8 mouse cellular contexts compared by ENCODE assay signal in genomic region chr3:51415098-51416072, GRCm38 (mm10). TPM values are rescaled to one million over a fixed set of nuclear protein-coding genes. Genes with fewer than 3 reads are reported as not detected.
DNase-seq lines count a peak whose midpoint lies in the region; ATAC-seq and TF ChIP-seq lines count a peak whose summit lies in the region.

TSS of gene Naa15 (plus strand) at chr3:51415148.

- H3K4me1 ChIP-seq in MEL (ENCODE audit: control insufficient read depth in 1 of 2, insufficient read depth in 2 of 2, low read length in 2 of 2) = peaks cover 12 to 16% of the 10 kb centered on the region in 2 experiments
- peaks cover 6% of the 10 kb centered on the region for H3K4me1 ChIP-seq in cerebellum, adult 2 months (ENCODE audit: control insufficient read depth, insufficient read depth, low read length)
- peaks cover 25% of the 10 kb centered on the region for H3K4me1 ChIP-seq in hindbrain, embryonic 10.5 days (replicated peaks)
- peaks cover 7% of the 10 kb centered on the region; the same call in 1 of the 2 replicates for H3K4me1 ChIP-seq in lung, postnatal 0 days (ENCODE audit: insufficient read depth, low read depth, low read length)

- ATAC-seq in lung, postnatal 0 days = peak; percentile 94

- peak; percentile 78 to 98 for TF ChIP-seq POLR2A in MEL (IDR thresholded peaks at IDR 0.05; ENCODE audit: control insufficient read depth in 1 of 2, insufficient read depth in 1 of 2, low read depth in 1 of 2, low read length in 2 of 2, poor library complexity in 1 of 2)
- TF ChIP-seq POLR2A in cerebellum, adult 2 months (IDR thresholded peaks at IDR 0.05; ENCODE audit: borderline replicate concordance, insufficient read depth, low read length) = peak; percentile 73

- H3K4me3 ChIP-seq in MEL (ENCODE audit: control insufficient read depth in 1 of 2, insufficient read depth in 1 of 2, low read depth in 2 of 2, low read length in 2 of 2) = peak within 1 kb of the TSS; percentile 74 to 88
- peak within 1 kb of the TSS; percentile 89 for H3K4me3 ChIP-seq in cerebellum, adult 2 months (replicated peaks; ENCODE audit: insufficient read depth, low read depth, low read length)
- H3K4me3 ChIP-seq in hindbrain, embryonic 10.5 days = peak within 1 kb of the TSS; percentile 99
- peak within 1 kb of the TSS; percentile 98 for H3K4me3 ChIP-seq in lung, postnatal 0 days (ENCODE audit: low read depth, low read length)

- DNase-seq in MEL (ENCODE audit: low read depth, low spot score) = peak; percentile 95
- DNase-seq in cerebellum, adult 2 months = peak; percentile 97 to 98
- DNase-seq in forelimb bud, embryonic 11.5 days (ENCODE audit: low read depth, low spot score) = peak; percentile 94
- DNase-seq in hindbrain, embryonic 10.5 days (ENCODE audit: low spot score) = peak; percentile 95
- DNase-seq in layer of hippocampus, adult 9-11 months = peak; percentile 96
- peak; percentile 97 for DNase-seq in lung, postnatal 0 days (ENCODE audit: low spot score)
- peak; percentile 94 for DNase-seq in ovary, postnatal 14 days (ENCODE audit: low spot score)
- DNase-seq in thymus, postnatal 14 days = peak; percentile 97

- 2% methylated on average over 43 of the region's 43 CpGs for WGBS in cerebellum, adult 2 months
- 6% methylated on average over 43 of the region's 43 CpGs for WGBS in hindbrain, embryonic 10.5 days
- 3% methylated on average over 43 of the region's 43 CpGs for WGBS in lung, postnatal 0 days

- no peaks in the 10 kb centered on the region for H3K9me3 ChIP-seq in MEL (replicated peaks; ENCODE audit: insufficient read depth, low read length)
- H3K9me3 ChIP-seq in hindbrain, embryonic 10.5 days = no peaks in the 10 kb centered on the region
- H3K9me3 ChIP-seq in lung, postnatal 0 days (ENCODE audit: low read length) = no peaks in the 10 kb centered on the region

- TF ChIP-seq EP300 in MEL (IDR thresholded peaks at IDR 0.05; ENCODE audit: low read depth in 1 of 2, low read length in 2 of 2) = no peak; a peak in 1 of 4 replicates
- TF ChIP-seq EP300 in lung, postnatal 0 days (IDR thresholded peaks at IDR 0.05) = no peak; the same call in 1 of the 2 replicates

- peak within 1 kb of the TSS; percentile 83 for H3K4me2 ChIP-seq in lung, postnatal 0 days (replicated peaks; ENCODE audit: low read depth, low read length)

- peaks cover 48% of the 10 kb centered on the region for H3K79me2 ChIP-seq in MEL (ENCODE audit: control insufficient read depth, insufficient read depth, low read length, poor library complexity)

- TF ChIP-seq RAD21 in MEL (IDR thresholded peaks at IDR 0.05; ENCODE audit: low read depth, low read length) = no peak

- TF ChIP-seq CTCF in MEL (IDR thresholded peaks at IDR 0.05 in 2 of 3, conservative IDR thresholded peaks at IDR 0.05 in 1 of 3; ENCODE audit: control insufficient read depth in 1 of 3, insufficient read depth in 1 of 3, low read depth in 2 of 3, low read length in 3 of 3, poor library complexity in 1 of 3, severe bottlenecking in 1 of 3) = no peak
- TF ChIP-seq CTCF in cerebellum, adult 2 months (IDR thresholded peaks at IDR 0.05; ENCODE audit: borderline replicate concordance, insufficient read depth, low read depth, low read length) = no peak
- TF ChIP-seq CTCF in lung, postnatal 0 days (IDR thresholded peaks at IDR 0.05) = no peak

- H3K36me3 ChIP-seq in MEL (ENCODE audit: control insufficient read depth in 1 of 2, insufficient read depth in 2 of 2, low read length in 2 of 2) = peaks cover 7 to 32% of the 10 kb centered on the region in 2 experiments
- peaks cover 11% of the 10 kb centered on the region; the same call in 1 of the 2 replicates for H3K36me3 ChIP-seq in hindbrain, embryonic 10.5 days
- H3K36me3 ChIP-seq in lung, postnatal 0 days (ENCODE audit: insufficient read depth, low read length) = no peaks in the 10 kb centered on the region

- H3K9ac ChIP-seq in MEL (ENCODE audit: control insufficient read depth, low read depth, low read length, poor library complexity, severe bottlenecking) = peak within 1 kb of the TSS; percentile 97
- peak within 1 kb of the TSS; percentile 94 for H3K9ac ChIP-seq in lung, postnatal 0 days (replicated peaks; ENCODE audit: low read depth)

- no peaks in the 10 kb centered on the region for H3K27me3 ChIP-seq in MEL (ENCODE audit: control insufficient read depth in 1 of 2, insufficient read depth in 2 of 2, low read length in 2 of 2)
- H3K27me3 ChIP-seq in cerebellum, adult 2 months (ENCODE audit: control insufficient read depth, insufficient read depth, low read length) = no peaks in the 10 kb centered on the region
- H3K27me3 ChIP-seq in hindbrain, embryonic 10.5 days (ENCODE audit: insufficient read depth, poor library complexity, severe bottlenecking) = no peaks in the 10 kb centered on the region
- no peaks in the 10 kb centered on the region for H3K27me3 ChIP-seq in lung, postnatal 0 days (replicated peaks; ENCODE audit: insufficient read depth, low read length)

- H3K27ac ChIP-seq in MEL (ENCODE audit: control insufficient read depth, low read depth, low read length) = peak within 1 kb of the TSS; percentile 90
- peak within 1 kb of the TSS; percentile 90 for H3K27ac ChIP-seq in cerebellum, adult 2 months (ENCODE audit: insufficient read depth, low read length)
- H3K27ac ChIP-seq in hindbrain, embryonic 10.5 days = peak within 1 kb of the TSS; percentile 96
- peak within 1 kb of the TSS; percentile 96 for H3K27ac ChIP-seq in lung, postnatal 0 days (ENCODE audit: low read length)

TF ChIP-seq in MEL, 35 proteins besides CTCF, POLR2A, EP300 and RAD21 (continues in another document):
- no peak for TF ChIP-seq POLR2AphosphoS5 (IDR thresholded peaks at IDR 0.05; ENCODE audit: borderline replicate concordance, low read depth, low read length)
- TF ChIP-seq UBTF (IDR thresholded peaks at IDR 0.05; ENCODE audit: borderline replicate concordance, insufficient read depth, low read depth, low read length) = no peak
- TF ChIP-seq ZKSCAN1 (IDR thresholded peaks at IDR 0.05; ENCODE audit: low read depth, low read length) = no peak
- no peak for TF ChIP-seq MAFK (IDR thresholded peaks at IDR 0.05; ENCODE audit: borderline replicate concordance, low read depth, low read length)
- no peak for TF ChIP-seq ETS1 (IDR thresholded peaks at IDR 0.05; ENCODE audit: low read depth, low read length)
- TF ChIP-seq MAX (IDR thresholded peaks at IDR 0.05; ENCODE audit: low read length) = peak; percentile 86
- TF ChIP-seq USF2 (IDR thresholded peaks at IDR 0.05; ENCODE audit: borderline replicate concordance in 1 of 2, insufficient read depth in 1 of 2, low read depth in 1 of 2, low read length in 2 of 2) = no peak
- no peak for TF ChIP-seq MYC (IDR thresholded peaks at IDR 0.05; ENCODE audit: low read depth, low read length)
- peak; percentile 75 for TF ChIP-seq NELFE (IDR thresholded peaks at IDR 0.05; ENCODE audit: low read depth, low read length)
- TF ChIP-seq POLR2AphosphoS2 (IDR thresholded peaks at IDR 0.05; ENCODE audit: low read length) = peak; percentile 77; the same call in 1 of the 2 replicates
- peak; percentile 67 for TF ChIP-seq TCF12 (IDR thresholded peaks at IDR 0.05; ENCODE audit: low read depth, low read length)
- TF ChIP-seq SIN3A (IDR thresholded peaks at IDR 0.05; ENCODE audit: low read length) = peak; percentile 88
- no peak for TF ChIP-seq RCOR1 (IDR thresholded peaks at IDR 0.05; ENCODE audit: low read depth, low read length)
- peak; percentile 71; the same call in 1 of the 2 replicates for TF ChIP-seq ELF1 (IDR thresholded peaks at IDR 0.05; ENCODE audit: low read depth, low read length)
- no peak for TF ChIP-seq BHLHE40 (IDR thresholded peaks at IDR 0.05; ENCODE audit: borderline replicate concordance, low read depth, low read length)
- TF ChIP-seq MAZ (IDR thresholded peaks at IDR 0.05; ENCODE audit: low read depth, low read length) = peak; percentile 85
- no peak for TF ChIP-seq TAL1 (IDR thresholded peaks at IDR 0.05; ENCODE audit: low read length)
- no peak for TF ChIP-seq ZC3H11A (IDR thresholded peaks at IDR 0.05; ENCODE audit: low read depth, low read length)
- TF ChIP-seq JUND (IDR thresholded peaks at IDR 0.05; ENCODE audit: low read depth, low read length) = no peak
- TF ChIP-seq ZMIZ1 (IDR thresholded peaks at IDR 0.05; ENCODE audit: low read depth, low read length) = peak; percentile 60; the same call in 1 of the 2 replicates
- TF ChIP-seq CHD2 (IDR thresholded peaks at IDR 0.05; ENCODE audit: low read length) = no peak
- TF ChIP-seq MXI1 (IDR thresholded peaks at IDR 0.05; ENCODE audit: low read depth, low read length) = peak; percentile 99
- TF ChIP-seq USF1 (IDR thresholded peaks at IDR 0.05; ENCODE audit: low read depth, low read length) = peak; percentile 81
- TF ChIP-seq E2F4 (IDR thresholded peaks at IDR 0.05; ENCODE audit: borderline replicate concordance, low read depth, low read length) = no peak
- peak; percentile 41; the same call in 1 of the 2 replicates for TF ChIP-seq MYB (IDR thresholded peaks at IDR 0.05; ENCODE audit: low read depth, low read length)
- TF ChIP-seq MEF2A (IDR thresholded peaks at IDR 0.05; ENCODE audit: extremely low read depth, insufficient replicate concordance, low read depth, low read length, poor library complexity, severe bottlenecking) = no peak
- TF ChIP-seq KAT2A (conservative IDR thresholded peaks at IDR 0.05; ENCODE audit: low read depth, low read length) = peak; percentile 93
- TF ChIP-seq TBP (IDR thresholded peaks at IDR 0.05; ENCODE audit: low read depth, low read length) = peak; percentile 50; the same call in 1 of the 2 replicates
- no peak for TF ChIP-seq GATA1 (IDR thresholded peaks at IDR 0.05; ENCODE audit: low read depth, low read length)
- TF ChIP-seq HCFC1 (IDR thresholded peaks at IDR 0.05; ENCODE audit: low read depth, low read length) = peak; percentile 96
- peak; percentile 89 for TF ChIP-seq NRF1 (IDR thresholded peaks at IDR 0.05; ENCODE audit: insufficient read depth, low read depth, low read length, poor library complexity, severe bottlenecking)
- TF ChIP-seq GABPA (IDR thresholded peaks at IDR 0.05; ENCODE audit: low read depth, low read length) = no peak; the same call in 1 of the 2 replicates
- no peak for TF ChIP-seq SMC3 (IDR thresholded peaks at IDR 0.05; ENCODE audit: low read depth, low read length)
- peak; percentile 50; the same call in 1 of the 2 replicates for TF ChIP-seq CHD1 (IDR thresholded peaks at IDR 0.05; ENCODE audit: low read depth, low read length)

RNA-seq across cellular contexts. Expression of gene Naa15, which starts in this region (rescaled TPM):
- total RNA-seq in MEL (2012; rRNA removed) = 36.6 and 43.4 TPM in 2 replicates
- polyA plus RNA-seq in MEL (2012; ENCODE audit: insufficient read depth in 1 of 2, insufficient read length in 2 of 2, low read depth in 1 of 2, low replicate concordance in 2 of 2, missing spikeins in 1 of 2) = 100 to 1,000 TPM in 1 of 2 experiments, 10 to 100 TPM in 1; 61.6 to 558 TPM
- 22.6 and 22.9 TPM in 2 replicates for polyA plus RNA-seq in cerebellum, adult 2 months (2012; rRNA removed)
- polyA plus RNA-seq in hindbrain, embryonic 10.5 days (2016; fragmentation: Nextera tagmentation; extraction: Ambion mirVana) = 53.2 and 64.6 TPM in 2 replicates
- polyA plus RNA-seq in lung, postnatal 0 days (2015; fragmentation: Nextera tagmentation; extraction: Ambion mirVana) = 12.7 and 16.9 TPM in 2 replicates

Comparison
In these comparisons a context has a peak if more than half of its experiments do, and no peak if none do; other contexts are left out.
1. Peak in every context shown above with its lines: DNase-seq, ATAC-seq, H3K4me3 ChIP-seq and H3K27ac ChIP-seq.